Mouse (Mus musculus) monocyte, adult 2 months (primary cell): ENCODE results near the gene Ttn.

Source experiments
- DNase-seq, 2 experiments: peaks; one replicate each; pipeline ENCODE4 v3.0.0; 2022; ENCODE audit warnings: low spot score in 2 of 2, low read depth in 1 of 2

The Ttn gene

DNA sequence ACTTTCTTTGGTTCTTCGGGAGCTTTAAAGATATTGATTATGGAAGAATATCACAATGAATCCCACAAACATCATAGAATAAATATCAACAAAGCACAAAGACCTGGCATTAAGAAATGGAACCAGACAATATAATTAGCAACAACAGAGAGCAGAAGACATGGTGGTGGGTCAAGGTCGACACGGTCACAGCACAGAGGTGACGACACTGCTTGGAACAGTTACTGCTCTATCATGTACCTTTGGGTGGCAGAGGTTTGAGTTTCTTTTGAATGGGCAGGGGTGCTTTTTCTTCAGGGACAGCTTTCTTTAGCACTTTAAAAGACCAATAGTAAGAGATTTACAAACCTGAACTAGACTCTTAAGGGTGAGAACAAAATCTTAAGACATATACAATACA is 132.3 kb downstream of the Ttn start:
- no peak for DNase-seq

DNA sequence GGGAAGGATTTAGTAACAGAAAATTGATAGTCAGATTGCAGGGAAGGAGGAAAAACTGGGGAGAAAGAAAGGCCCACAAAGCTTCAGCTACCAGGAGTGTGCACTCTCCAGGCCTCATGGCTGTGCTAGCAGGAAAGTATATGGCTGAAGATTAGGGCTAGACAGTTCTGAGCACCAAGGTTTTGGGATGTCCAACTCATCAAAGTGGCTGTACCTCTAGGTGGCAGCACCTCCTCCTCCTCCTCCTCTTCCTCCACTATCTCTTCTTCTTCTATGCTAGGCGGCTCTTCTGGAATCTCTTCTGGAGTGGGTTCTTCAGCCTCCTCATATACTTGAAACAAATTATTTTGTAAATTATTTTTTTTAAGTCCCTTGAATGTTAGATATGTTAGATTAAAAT is 139.2 kb downstream of the Ttn start:
- DNase-seq: no peak

DNA sequence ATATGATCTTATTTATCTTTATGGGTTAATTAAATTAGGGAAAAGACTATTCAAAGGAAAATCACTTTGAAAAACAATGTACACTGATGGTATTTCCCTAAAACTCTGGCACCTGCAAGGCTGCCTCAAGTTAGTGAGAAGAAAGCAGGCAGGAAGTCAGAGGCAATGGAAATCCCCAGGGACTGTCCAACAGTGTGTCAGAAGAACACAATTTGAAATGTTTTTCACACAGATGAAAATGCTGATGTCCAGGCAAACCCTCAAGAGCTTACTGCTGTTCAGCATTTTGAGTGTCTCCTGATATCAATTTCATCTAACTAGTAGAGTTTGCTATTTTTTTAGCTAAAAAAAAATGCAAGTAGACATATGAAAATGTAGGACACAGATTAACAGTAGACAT is 161.9 kb downstream of the Ttn start:
- DNase-seq: no peak

DNA sequence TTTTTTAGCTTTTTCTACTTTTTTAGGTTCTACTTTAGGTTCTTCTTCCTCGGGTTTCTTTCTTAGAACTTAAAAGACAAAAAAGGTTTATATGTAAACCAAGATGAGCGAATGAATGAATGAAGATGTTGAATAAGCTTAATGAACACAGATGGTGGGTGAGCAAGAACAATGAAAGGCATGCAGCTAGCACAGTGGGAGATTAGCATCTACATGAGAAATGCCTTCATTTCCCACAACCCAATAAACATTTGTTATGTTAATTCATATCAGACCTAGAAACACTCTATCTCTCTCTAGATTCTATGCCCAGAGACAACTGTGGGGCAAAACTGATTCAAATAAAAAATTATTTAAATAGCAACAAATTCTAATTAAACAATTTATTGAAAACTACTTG is 164.6 kb downstream of the Ttn start:
- DNase-seq: no peak

DNA sequence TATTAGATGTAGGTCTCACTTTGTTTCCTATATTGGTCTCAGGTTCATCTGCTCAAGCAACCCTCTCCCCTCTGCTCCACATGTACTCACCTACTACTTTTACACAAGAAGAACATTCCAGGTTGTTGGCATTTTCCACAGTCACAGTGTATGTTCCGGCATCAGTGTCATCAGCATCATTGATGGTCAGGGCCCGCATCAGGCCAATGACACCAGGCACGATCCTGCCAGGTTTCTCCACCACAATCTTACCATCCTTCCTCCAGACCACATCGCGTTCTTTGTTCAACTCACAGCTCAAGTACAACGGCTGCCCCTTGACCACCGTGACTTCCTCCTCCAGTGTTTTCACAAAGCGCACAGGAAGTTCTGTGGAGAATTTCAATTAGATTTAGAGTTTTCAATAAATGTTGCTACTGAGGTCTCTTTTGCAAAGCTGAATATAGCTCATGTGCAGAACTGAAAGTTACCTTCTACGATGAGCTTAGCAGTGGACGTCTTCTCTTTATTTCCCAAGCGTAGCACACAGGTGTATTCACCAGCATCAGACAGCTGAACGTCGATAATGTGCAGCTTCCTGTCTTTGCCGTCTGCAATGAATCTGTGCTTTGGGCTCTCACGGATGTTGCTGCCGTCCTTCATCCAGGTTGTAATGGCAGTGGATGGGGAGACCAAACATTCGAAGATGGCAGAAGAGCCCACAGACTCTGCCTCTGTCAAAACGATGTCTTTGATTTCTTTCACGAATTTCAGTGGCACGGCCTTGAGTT is 168.1 kb downstream of the Ttn start:
- no peak for DNase-seq

DNA sequence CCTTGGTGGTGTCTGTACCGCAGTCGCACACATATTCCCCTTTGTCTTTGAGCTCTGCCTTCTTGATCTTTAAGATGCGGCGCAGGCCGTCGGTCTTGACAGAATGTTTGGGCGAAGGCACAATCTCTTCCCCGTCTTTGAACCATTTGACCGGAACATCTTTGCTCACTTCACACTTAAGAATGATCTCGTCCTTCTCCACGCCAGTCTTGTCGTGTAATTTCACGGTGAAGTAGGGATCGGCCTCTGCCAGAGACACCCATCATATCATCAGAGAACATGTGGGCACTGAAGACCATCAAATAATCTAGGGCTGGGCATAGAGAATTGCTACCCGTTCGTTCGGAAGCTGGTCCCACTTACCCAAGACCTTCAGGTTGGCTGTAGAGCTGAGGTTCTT is 171.2 kb downstream of the Ttn start:
- no peak for DNase-seq

DNA sequence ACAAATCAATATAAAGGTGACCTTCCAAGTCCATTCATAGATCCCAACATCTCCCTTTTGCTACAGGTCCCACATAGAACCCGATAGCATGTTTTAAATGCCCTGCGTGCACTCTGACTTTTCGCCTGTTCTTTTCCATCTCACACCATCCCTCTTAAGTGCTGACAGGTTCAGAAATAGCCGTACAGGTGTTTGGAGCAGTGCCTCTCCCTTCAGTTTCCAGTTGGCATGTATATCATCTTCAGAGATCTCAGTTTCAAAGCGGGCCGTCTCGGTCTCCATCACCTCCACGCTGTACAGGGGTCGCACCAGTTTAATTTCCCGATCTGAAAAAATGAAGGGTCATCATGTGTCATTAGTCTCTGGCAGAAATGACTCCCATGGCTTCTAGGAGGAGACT is 174.0 kb downstream of the Ttn start:
- no peak for DNase-seq

DNA sequence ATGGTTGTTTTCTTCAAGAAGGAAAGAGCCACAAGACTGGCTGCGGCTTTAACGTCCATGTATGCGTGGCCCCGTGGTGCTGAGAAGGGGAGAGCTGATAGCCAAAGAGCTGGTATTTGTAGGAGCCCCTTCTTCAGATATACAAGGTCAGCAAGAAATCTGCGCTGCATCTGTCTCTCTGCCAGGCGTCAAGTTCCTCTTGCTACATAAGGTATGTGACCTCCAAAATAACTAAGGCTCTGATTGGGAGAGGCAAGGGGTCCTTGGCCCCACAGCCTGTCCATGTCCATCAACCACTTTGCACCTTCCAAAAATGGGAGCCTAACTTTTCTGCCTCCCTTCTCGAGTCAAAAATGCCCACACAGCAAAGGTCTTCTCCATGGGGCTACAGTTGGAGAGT is 175.1 kb downstream of the Ttn start:
- no peak for DNase-seq

DNA sequence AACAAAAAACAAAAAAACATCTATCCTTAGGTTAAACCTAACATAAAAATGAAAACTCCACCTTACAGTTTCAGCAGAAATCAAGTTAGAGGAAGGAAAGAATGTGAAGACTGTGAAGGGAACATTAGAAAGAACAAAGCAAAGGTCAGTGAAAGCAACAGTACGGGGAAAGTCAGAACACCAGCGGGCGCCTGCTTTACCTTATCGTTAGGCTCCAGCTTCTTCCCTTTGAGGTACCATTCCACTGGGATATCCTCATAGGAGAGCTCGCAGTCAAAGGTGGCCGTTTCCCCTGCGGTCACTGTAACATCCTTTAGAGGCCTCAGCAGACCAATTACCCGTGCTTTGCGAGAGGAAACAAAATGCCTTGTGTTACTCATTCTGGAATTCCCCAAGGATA is 175.5 kb downstream of the Ttn start:
- DNase-seq: no peak

DNA sequence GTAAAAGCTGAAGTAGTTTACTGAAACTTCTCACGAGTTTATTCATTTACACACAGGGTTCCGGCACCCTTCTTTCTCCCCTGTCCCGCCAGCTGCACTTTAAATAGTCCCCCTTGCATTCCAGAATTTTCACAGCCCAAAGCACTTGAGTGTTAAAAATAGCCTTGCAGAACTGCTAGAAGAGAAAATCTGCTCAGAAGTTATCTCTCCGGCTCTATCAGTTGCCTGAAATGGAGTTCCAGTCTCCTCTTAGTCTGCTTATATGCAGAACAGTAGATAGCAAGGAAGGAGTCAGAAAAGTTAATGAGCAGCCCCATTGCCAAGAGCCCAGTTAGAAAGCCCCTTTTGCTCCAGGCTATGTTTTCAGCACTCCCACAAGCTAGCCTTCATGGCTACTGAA is 176.0 kb downstream of the Ttn start:
- no peak for DNase-seq

DNA sequence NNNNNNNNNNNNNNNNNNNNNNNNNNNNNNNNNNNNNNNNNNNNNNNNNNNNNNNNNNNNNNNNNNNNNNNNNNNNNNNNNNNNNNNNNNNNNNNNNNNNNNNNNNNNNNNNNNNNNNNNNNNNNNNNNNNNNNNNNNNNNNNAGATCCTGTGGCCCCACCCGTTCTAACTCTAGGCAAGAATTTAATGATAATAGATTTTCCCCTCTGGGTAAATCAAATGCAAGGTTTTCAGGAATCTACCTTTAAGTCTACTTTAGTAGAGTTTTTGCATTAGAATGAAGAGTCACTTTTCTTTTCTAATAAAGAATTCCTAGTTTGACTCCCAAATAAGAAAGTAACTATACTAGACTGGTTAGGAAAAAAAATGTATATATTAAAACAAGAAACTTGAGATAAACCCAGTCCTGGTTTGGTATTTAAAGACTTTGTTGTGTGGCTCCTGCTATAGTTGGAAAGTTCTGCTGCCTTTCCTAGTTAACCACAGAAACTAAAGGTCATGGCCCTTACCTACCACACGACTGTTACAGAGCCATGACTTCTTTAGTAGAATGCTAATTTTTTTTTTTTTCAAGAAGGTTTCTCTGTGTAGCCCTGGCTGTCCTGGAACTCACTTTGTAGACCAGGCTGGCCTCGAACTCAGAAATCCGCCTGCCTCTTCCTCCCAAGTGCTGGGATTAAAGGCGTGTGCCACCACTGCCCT is 177.0 kb downstream of the Ttn start:
- DNase-seq: no peak

DNA sequence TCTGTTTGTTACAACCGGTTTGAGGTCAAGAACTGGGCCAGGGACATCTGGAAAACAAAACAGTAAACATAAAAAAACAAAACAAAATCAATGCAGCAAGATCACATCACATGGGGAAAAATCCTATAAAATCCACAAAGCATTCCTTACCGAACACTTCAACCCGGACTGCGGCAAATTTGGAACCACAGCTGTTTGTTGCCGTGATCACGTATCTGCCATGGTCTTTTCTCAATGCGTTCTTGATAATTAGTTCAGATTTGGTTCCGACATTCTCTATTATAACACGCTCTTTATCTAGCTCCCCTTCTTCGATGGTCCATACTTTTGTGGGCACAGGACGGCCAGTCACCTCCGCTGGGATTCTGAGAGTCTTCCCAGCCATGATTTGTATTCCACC is 198.2 kb downstream of the Ttn start:
- no peak for DNase-seq

DNA sequence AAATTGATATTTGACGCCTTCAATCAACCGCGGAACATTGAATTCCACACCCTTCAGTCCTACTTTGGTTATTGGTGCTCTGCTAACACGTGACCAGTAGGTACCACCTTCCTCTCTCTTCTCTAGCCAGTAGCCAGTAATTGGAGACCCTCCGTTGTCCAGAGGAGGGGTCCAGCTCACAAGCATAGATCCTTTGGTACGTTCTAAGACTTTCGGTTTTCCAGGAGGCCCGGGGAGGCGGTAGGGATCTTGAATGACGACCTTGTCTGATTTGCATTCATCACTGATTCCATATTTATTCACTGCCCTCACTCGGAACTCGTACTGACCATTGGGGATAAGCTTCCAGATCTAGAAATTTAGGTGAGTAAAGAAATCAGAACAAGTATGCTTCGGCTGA is 201.6 kb downstream of the Ttn start:
- DNase-seq: no peak

DNA sequence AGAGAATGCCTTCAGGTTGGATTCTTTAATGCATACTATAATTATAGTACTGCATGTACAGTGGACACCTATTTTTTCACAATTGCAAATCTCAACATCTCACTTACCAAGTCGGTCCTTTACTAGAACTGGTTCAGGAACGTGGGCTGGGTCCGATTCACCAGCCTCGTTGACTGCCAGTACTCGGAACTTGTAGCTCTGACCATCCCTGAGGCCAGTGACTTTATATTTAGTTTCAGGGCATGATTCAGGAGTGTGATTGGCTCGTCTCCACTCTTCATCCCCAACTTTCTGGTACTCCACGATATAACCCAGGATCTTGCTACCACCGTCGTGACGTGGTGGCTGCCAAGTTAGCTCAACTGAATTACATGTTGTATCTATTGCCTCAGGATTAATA is 212.5 kb downstream of the Ttn start:
- no peak for DNase-seq

DNA sequence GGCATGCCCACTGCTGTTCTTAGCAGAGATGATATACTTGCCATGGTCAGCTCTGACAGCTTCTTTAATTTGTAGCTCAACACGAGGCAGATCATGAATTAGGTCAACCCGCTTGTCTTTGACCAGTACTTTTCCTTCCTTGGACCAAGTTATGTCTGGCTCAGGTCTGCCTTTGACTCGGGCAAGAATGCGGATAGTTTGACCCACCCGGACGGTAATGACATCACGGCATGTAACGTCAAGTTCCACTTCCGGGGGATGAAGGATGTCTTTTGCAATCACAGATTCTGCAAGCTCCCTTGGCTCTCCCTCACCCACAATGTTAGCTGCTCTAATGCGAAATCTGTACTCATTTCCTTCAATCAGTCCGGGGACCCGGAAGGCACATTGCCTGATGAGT is 215.1 kb downstream of the Ttn start:
- DNase-seq: no peak

DNA sequence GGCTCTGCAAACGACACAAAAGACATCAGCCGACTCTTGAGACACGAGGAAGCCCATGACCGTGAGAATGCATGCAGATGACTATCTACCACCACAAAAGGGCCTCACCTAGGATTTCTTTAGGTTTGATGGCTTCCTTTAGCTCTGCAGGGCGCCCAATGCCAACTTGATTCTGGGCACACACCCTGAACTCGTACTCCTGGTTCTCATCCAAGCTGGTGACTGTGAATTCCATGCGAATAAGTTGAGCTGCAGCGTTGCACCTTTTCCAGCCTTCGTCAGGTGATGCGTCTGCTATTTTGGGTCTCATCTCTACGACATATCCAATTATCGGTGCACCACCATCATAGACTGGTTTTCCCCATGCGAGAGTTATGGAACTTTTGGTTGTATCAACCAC is 217.8 kb downstream of the Ttn start:
- DNase-seq: no peak

DNA sequence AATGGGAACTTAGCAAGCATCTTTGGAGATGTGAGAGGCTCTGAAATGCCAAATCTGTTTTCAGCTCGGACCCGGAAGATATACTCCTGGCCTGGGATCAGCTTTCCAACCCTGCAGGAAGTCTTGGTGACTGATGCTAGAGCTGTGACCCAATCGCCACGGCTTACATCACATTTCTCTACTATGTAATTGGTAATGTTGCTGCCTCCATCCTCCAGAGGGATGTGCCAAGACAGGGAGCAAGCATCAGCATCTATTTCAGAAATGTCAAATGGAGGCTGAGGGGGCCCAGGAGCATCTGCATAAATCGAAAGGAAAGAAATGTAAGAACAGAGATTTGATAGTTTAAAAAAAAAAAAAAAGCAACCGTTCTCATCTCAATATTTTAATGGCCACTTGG is 220.2 kb downstream of the Ttn start:
- DNase-seq: no peak

DNA sequence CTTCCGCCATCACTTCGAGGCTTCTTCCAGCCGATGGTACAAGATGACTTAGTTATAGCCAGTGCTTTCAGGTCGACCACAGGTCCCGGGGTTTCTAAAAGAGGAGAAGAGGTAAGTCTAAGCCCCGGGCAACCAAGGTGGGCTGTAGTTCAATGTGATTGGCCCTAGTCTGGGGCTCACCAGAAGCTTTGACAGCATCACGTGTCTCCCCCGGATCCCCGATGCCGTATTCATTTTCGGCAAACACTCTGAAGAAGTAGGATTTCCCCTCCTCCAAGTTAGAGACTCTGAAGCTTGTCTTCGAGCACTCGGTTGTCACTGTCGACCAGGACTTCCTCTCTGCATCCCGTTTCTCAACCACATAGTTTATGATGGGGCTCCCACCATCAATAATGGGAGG is 225.9 kb downstream of the Ttn start:
- no peak for DNase-seq

DNA sequence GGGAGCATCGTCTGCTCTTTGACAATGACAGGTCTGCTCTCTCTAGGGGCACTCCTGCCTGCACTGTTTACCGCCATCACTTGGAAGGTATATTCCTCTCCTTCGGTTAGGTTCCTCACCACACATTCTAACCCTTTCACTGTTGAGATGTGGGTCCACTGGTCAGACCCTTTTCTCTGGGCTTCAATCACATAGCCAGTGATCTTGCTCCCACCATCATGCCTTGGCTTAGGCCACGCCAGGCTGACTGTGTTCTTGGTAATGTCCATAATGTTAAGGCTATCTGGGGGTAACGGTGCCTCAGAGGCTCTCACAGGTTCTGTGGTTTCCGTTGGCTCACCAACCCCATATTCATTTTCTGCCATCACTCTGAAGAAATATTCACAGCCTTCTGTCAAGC is 230.4 kb downstream of the Ttn start:
- no peak for DNase-seq

DNA sequence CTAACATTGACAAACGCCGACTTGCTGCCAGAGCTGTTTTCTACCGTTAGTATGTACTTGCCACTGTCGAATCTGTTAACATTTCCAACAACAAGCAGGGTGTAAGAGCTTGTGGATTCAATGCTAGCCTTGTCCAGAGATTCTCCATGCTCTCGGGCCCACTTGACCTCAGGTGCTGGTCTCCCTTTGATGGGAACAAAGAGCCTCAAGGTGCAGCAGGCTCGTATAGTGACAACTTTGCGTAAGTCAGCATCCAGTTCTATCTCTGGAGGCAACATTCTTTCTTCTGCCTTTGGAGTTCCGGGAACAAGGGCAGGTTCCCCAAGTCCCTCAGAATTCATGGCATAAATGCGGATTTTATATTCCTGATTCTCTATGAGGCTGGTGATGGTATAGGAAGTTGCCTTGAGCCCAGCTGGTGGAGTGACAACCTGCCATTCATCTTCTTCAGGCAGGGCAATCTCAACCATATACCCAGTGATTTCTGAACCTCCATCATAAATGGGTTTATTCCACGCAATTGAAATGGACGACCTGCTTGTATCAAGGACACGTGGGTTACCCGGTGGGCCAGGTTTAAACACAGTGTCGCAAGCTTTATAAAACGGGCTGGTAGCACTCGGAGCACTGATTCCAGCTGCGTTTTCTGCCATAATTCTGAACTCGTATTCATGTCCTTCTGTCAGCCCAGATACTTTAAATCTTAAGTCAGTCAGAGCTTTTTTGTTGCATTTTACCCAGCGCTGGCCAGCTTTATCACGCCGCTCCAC is 232.8 kb downstream of the Ttn start:
- DNase-seq: no peak

DNA sequence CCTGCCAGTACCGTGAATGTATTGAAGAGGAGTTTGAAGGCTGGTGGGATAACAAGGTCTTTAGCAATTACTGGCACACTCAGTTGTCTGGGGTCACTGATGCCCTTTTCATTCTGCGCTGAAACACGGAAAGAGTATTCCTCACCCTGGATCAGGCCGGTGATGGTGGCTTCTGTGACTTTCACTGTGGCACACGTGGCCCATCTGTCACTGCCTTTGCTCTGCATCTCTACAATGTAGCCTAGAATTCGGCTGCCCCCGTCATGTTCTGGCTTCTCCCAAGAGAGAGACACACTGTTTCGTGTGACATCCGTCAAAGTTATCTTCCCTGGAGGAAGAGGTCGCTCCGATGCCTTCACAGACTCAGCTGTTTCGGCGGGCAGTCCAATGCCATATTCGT is 233.7 kb downstream of the Ttn start:
- no peak for DNase-seq

DNA sequence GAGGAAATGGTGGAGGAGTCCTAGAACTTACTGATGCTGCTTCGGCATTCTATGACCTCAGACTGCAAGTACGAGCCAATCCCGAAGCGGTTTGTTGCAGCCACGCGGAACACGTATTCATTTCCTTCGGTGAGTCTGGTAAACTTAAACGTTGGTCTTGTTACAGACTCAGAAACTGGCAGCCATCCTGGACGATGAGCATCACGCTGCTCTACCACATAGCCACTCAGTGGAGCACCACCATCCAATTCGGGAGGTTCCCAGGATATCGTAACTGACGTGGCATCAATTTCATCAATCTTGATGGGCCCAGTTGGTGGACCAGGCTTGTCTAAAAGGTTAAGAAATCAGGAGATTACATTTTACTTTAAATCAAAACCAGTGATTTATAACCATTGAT is 262.7 kb downstream of the Ttn start:
- DNase-seq: no peak
